Mouse (Mus musculus): ENCODE data around the gene Dhrs11. TPM values are rescaled to one million over a fixed set of nuclear protein-coding genes. Genes with fewer than 3 reads are reported as not detected.
"Not testable (repeated sequence)": the region's sequence is repeated elsewhere in the genome, so short reads cannot be mapped to it uniquely, and the experiment has no call there.

Dhrs11 gene
- total RNA-seq (2021), result 1 to 10 TPM; 5.3 to 7.6 TPM

- peak; percentile 87 for DNase-seq
These were observed at the start of gene Dhrs11 for GRCm38 (mm10) chr11:84828516-84829399. TSS of gene Dhrs11 (minus strand) at chr11:84828994.

GRCm38 (mm10) chr11:84876020-84876419, 47.2 kb upstream of the Dhrs11 start:
- not testable (repeated sequence) for DNase-seq

- DNase-seq, result no peak
These were observed 44.4 kb upstream of the Dhrs11 start for GRCm38 (mm10) chr11:84873042-84873833.

- DNase-seq, result no peak
These were observed 42.8 kb upstream of the Dhrs11 start for GRCm38 (mm10) chr11:84871548-84872069.

GRCm38 (mm10) chr11:84871046-84871445, 42.3 kb upstream of the Dhrs11 start:
- DNase-seq, result no peak

GRCm38 (mm10) chr11:84870337-84871043, 41.7 kb upstream of the Dhrs11 start, which contains the start of gene Ggnbp2:
TSS of gene Ggnbp2 (minus strand) at chr11:84870817.
- peak; percentile 91 for DNase-seq

GRCm38 (mm10) chr11:84869537-84870232, 40.9 kb upstream of the Dhrs11 start:
- peak; percentile 91 to 92 for DNase-seq

- DNase-seq, result no peak
These were observed 40.0 kb upstream of the Dhrs11 start for GRCm38 (mm10) chr11:84868786-84869259.

GRCm38 (mm10) chr11:84867586-84867985, 38.8 kb upstream of the Dhrs11 start:
- DNase-seq, result no peak

- no peak for DNase-seq
These were observed 36.5 kb upstream of the Dhrs11 start for GRCm38 (mm10) chr11:84865268-84865667.

GRCm38 (mm10) chr11:84855285-84855684, 26.5 kb upstream of the Dhrs11 start:
- DNase-seq, result no peak

GRCm38 (mm10) chr11:84847475-84848090, 18.8 kb upstream of the Dhrs11 start:
- DNase-seq, result no peak

- no peak for DNase-seq
These were observed 18.1 kb upstream of the Dhrs11 start for GRCm38 (mm10) chr11:84846741-84847474.

GRCm38 (mm10) chr11:84839330-84839729, 10.5 kb upstream of the Dhrs11 start:
- no peak for DNase-seq

- not testable (repeated sequence) for DNase-seq
These were observed 701 bp upstream of the Dhrs11 start for GRCm38 (mm10) chr11:84829495-84829894.

- no peak for DNase-seq
These were observed 792 bp downstream of the Dhrs11 start for GRCm38 (mm10) chr11:84827901-84828503.

- DNase-seq, result no peak
These were observed 1.3 kb downstream of the Dhrs11 start for GRCm38 (mm10) chr11:84827492-84827891.

- DNase-seq, result peak; percentile 45 to 50
These were observed 2.6 kb downstream of the Dhrs11 start for GRCm38 (mm10) chr11:84826185-84826584.

GRCm38 (mm10) chr11:84825261-84825807, 3.5 kb downstream of the Dhrs11 start:
- no peak for DNase-seq

GRCm38 (mm10) chr11:84823484-84823897, 5.3 kb downstream of the Dhrs11 start:
- no peak for DNase-seq

Data from layer of hippocampus, postnatal 36 days (tissue).